Mouse (Mus musculus) c-Kit-positive CD71-positive TER-119-negative erythroid progenitor cells, embryonic 14.5 days (primary cell): Measurements from ENCODE around the gene Ap2a1.

Source experiments
- DNase-seq: peaks from one replicate; pipeline ENCODE4 v3.0.0-alpha.2; 2013; ENCODE audit warnings: low read depth

Ap2a1 gene

GRCm38 (mm10) chr7:44929204-44930151 lies at the start of gene Ap2a1:
TSS of gene Ap2a1 (minus strand) at chr7:44929496.
- peak; percentile 100 for DNase-seq

GRCm38 (mm10) chr7:44978300-44978699 lies 49.0 kb upstream of the Ap2a1 start:
- DNase-seq, result no peak

- DNase-seq, result no peak
Observed at GRCm38 (mm10) chr7:44975117-44975419, 45.8 kb upstream of the Ap2a1 start.

- DNase-seq, result peak; percentile 86
Observed at GRCm38 (mm10) chr7:44974383-44975116, 45.3 kb upstream of the Ap2a1 start, which contains the start of gene Cpt1c. TSS of gene Cpt1c (minus strand) at chr7:44974851.

GRCm38 (mm10) chr7:44973415-44974130 lies 44.3 kb upstream of the Ap2a1 start:
- DNase-seq, result no peak

GRCm38 (mm10) chr7:44971142-44971541 lies 41.8 kb upstream of the Ap2a1 start:
- DNase-seq, result no peak

- DNase-seq, result peak; percentile 58
Observed at GRCm38 (mm10) chr7:44970231-44970691, 41.0 kb upstream of the Ap2a1 start.

GRCm38 (mm10) chr7:44966638-44967037 lies 37.3 kb upstream of the Ap2a1 start:
- no peak for DNase-seq

- DNase-seq, result no peak
Observed at GRCm38 (mm10) chr7:44965975-44966374, 36.7 kb upstream of the Ap2a1 start.

- no peak for DNase-seq
Observed at GRCm38 (mm10) chr7:44964990-44965389, 35.7 kb upstream of the Ap2a1 start.

- DNase-seq, result no peak
Observed at GRCm38 (mm10) chr7:44962831-44963230, 33.5 kb upstream of the Ap2a1 start.

GRCm38 (mm10) chr7:44962337-44962736 lies 33.0 kb upstream of the Ap2a1 start:
- no peak for DNase-seq

- no peak for DNase-seq
Observed at GRCm38 (mm10) chr7:44960512-44960910, 31.2 kb upstream of the Ap2a1 start.

- no peak for DNase-seq
Observed at GRCm38 (mm10) chr7:44959874-44960511, 30.7 kb upstream of the Ap2a1 start.

GRCm38 (mm10) chr7:44959281-44959680 lies 30.0 kb upstream of the Ap2a1 start:
- no peak for DNase-seq

- DNase-seq, result no peak
Observed at GRCm38 (mm10) chr7:44958208-44958607, 28.9 kb upstream of the Ap2a1 start.

GRCm38 (mm10) chr7:44957183-44957835 lies 28.0 kb upstream of the Ap2a1 start:
- DNase-seq, result no peak

GRCm38 (mm10) chr7:44956266-44956665 lies 27.0 kb upstream of the Ap2a1 start:
- no peak for DNase-seq

- no peak for DNase-seq
Observed at GRCm38 (mm10) chr7:44955628-44956027, 26.3 kb upstream of the Ap2a1 start.

- DNase-seq, result no peak
Observed at GRCm38 (mm10) chr7:44954091-44954885, 25.0 kb upstream of the Ap2a1 start.
